Mouse (Mus musculus): ENCODE measurements around the gene 4930568D16Rik. TPM values are rescaled to one million over a fixed set of nuclear protein-coding genes. Genes with fewer than 3 reads are reported as not detected.

The 4930568D16Rik gene
- total RNA-seq (2014; rRNA removed) (not detected in 2 replicates), polyA plus RNA-seq (2012; rRNA removed) (not detected in 2 replicates)

GRCm38 (mm10) chr2:35367629-35368028, at the start of gene 4930568D16Rik:
TSS of gene 4930568D16Rik (minus strand) at chr2:35367729.
- no peaks in the 10 kb centered on the region for H3K27me3 ChIP-seq (ENCODE audit: control insufficient read depth, insufficient read depth, low read length)
- H3K9ac ChIP-seq (ENCODE audit: low read depth, low read length): no peak within 1 kb of the TSS
- H3K4me1 ChIP-seq (ENCODE audit: control insufficient read depth, insufficient read depth, low read length): no peaks in the 10 kb centered on the region
- H3K4me3 ChIP-seq (ENCODE audit: insufficient read depth, low read depth, low read length): no peak within 1 kb of the TSS
- no peaks in the 10 kb centered on the region for H3K36me3 ChIP-seq (ENCODE audit: control insufficient read depth, insufficient read depth, low read length)
- TF ChIP-seq CTCF (IDR thresholded peaks at IDR 0.05; ENCODE audit: low read depth, low read length): no peak
- TF ChIP-seq POLR2A (IDR thresholded peaks at IDR 0.05; ENCODE audit: extremely low read depth, insufficient read depth, low read length): no peak
- DNase-seq (ENCODE audit: extremely low read depth, low read depth, low spot score): no peak
- 71% methylated on average over 2 of the region's 2 CpGs for WGBS
- H3K79me2 ChIP-seq (ENCODE audit: control insufficient read depth, insufficient read depth, low read length): no peaks in the 10 kb centered on the region
- H3K27ac ChIP-seq (replicated peaks; ENCODE audit: insufficient read depth, low read depth, low read length): no peak within 1 kb of the TSS

GRCm38 (mm10) chr2:35417231-35417630, 49.7 kb upstream of the 4930568D16Rik start:
- Histone ChIP-seq H3K36me3 (ENCODE audit: control insufficient read depth, insufficient read depth, low read length) (no peaks in the 10 kb centered on the region; the same call in 1 of the 2 replicates), H3K27ac (replicated peaks; ENCODE audit: insufficient read depth, low read depth, low read length) (no peak overlapping the region), H3K79me2 (ENCODE audit: control insufficient read depth, insufficient read depth, low read length) (no peaks in the 10 kb centered on the region), H3K4me1 (ENCODE audit: control insufficient read depth, insufficient read depth, low read length) (no peaks in the 10 kb centered on the region), H3K4me3 (ENCODE audit: insufficient read depth, low read depth, low read length) (no peak overlapping the region), H3K27me3 (ENCODE audit: control insufficient read depth, insufficient read depth, low read length) (no peaks in the 10 kb centered on the region), H3K9ac (ENCODE audit: low read depth, low read length) (no peak overlapping the region)
- 75% methylated on average over 1 of the region's 1 CpGs for whole genome bisulfite sequencing
- no peak for DNase-seq (ENCODE audit: extremely low read depth, low read depth, low spot score)
- TF ChIP-seq CTCF (IDR thresholded peaks at IDR 0.05; ENCODE audit: low read depth, low read length) (no peak), POLR2A (IDR thresholded peaks at IDR 0.05; ENCODE audit: extremely low read depth, insufficient read depth, low read length) (no peak)

- H3K9ac ChIP-seq (ENCODE audit: low read depth, low read length): no peak overlapping the region
- H3K4me3 ChIP-seq (ENCODE audit: insufficient read depth, low read depth, low read length): no peak overlapping the region
- H3K27me3 ChIP-seq (ENCODE audit: control insufficient read depth, insufficient read depth, low read length): no peaks in the 10 kb centered on the region
- WGBS: 82% methylated on average over 6 of the region's 6 CpGs
- DNase-seq (ENCODE audit: extremely low read depth, low read depth, low spot score): no peak
- no peaks in the 10 kb centered on the region; the same call in 1 of the 2 replicates for H3K36me3 ChIP-seq (ENCODE audit: control insufficient read depth, insufficient read depth, low read length)
- H3K79me2 ChIP-seq (ENCODE audit: control insufficient read depth, insufficient read depth, low read length): no peaks in the 10 kb centered on the region
- H3K4me1 ChIP-seq (ENCODE audit: control insufficient read depth, insufficient read depth, low read length): no peaks in the 10 kb centered on the region
- no peak for TF ChIP-seq CTCF (IDR thresholded peaks at IDR 0.05; ENCODE audit: low read depth, low read length)
- no peak overlapping the region for H3K27ac ChIP-seq (replicated peaks; ENCODE audit: insufficient read depth, low read depth, low read length)
Measured at GRCm38 (mm10) chr2:35416473-35416872, 48.9 kb upstream of the 4930568D16Rik start.

GRCm38 (mm10) chr2:35412810-35413209, 45.3 kb upstream of the 4930568D16Rik start:
- no peak overlapping the region for H3K9ac ChIP-seq (ENCODE audit: low read depth, low read length)
- no peaks in the 10 kb centered on the region for H3K36me3 ChIP-seq (ENCODE audit: control insufficient read depth, insufficient read depth, low read length)
- H3K4me1 ChIP-seq (ENCODE audit: control insufficient read depth, insufficient read depth, low read length): no peaks in the 10 kb centered on the region; the same call in 1 of the 2 replicates
- 84% methylated on average over 3 of the region's 3 CpGs for WGBS
- DNase-seq (ENCODE audit: extremely low read depth, low read depth, low spot score): no peak
- H3K27me3 ChIP-seq (ENCODE audit: control insufficient read depth, insufficient read depth, low read length): no peaks in the 10 kb centered on the region
- no peak for TF ChIP-seq POLR2A (IDR thresholded peaks at IDR 0.05; ENCODE audit: extremely low read depth, insufficient read depth, low read length)
- TF ChIP-seq CTCF (IDR thresholded peaks at IDR 0.05; ENCODE audit: low read depth, low read length): no peak
- H3K79me2 ChIP-seq (ENCODE audit: control insufficient read depth, insufficient read depth, low read length): no peaks in the 10 kb centered on the region
- no peak overlapping the region for H3K4me3 ChIP-seq (ENCODE audit: insufficient read depth, low read depth, low read length)
- H3K27ac ChIP-seq (replicated peaks; ENCODE audit: insufficient read depth, low read depth, low read length): no peak overlapping the region

GRCm38 (mm10) chr2:35412246-35412645, 44.7 kb upstream of the 4930568D16Rik start:
- no peaks in the 10 kb centered on the region for H3K27me3 ChIP-seq (ENCODE audit: control insufficient read depth, insufficient read depth, low read length)
- TF ChIP-seq POLR2A (IDR thresholded peaks at IDR 0.05; ENCODE audit: extremely low read depth, insufficient read depth, low read length) (no peak), CTCF (IDR thresholded peaks at IDR 0.05; ENCODE audit: low read depth, low read length) (no peak)
- H3K36me3 ChIP-seq (ENCODE audit: control insufficient read depth, insufficient read depth, low read length): no peaks in the 10 kb centered on the region
- no peak for DNase-seq (ENCODE audit: extremely low read depth, low read depth, low spot score)
- H3K79me2 ChIP-seq (ENCODE audit: control insufficient read depth, insufficient read depth, low read length): no peaks in the 10 kb centered on the region
- H3K27ac ChIP-seq (replicated peaks; ENCODE audit: insufficient read depth, low read depth, low read length): no peak overlapping the region
- H3K4me3 ChIP-seq (ENCODE audit: insufficient read depth, low read depth, low read length): no peak overlapping the region
- 79% methylated on average over 2 of the region's 2 CpGs for WGBS
- H3K9ac ChIP-seq (ENCODE audit: low read depth, low read length): no peak overlapping the region
- no peaks in the 10 kb centered on the region; the same call in 1 of the 2 replicates for H3K4me1 ChIP-seq (ENCODE audit: control insufficient read depth, insufficient read depth, low read length)

GRCm38 (mm10) chr2:35411640-35412190, 44.2 kb upstream of the 4930568D16Rik start:
- WGBS: 68% methylated on average over 10 of the region's 10 CpGs
- no peak for DNase-seq (ENCODE audit: extremely low read depth, low read depth, low spot score)
- no peak for TF ChIP-seq CTCF (IDR thresholded peaks at IDR 0.05; ENCODE audit: low read depth, low read length)
- no peak for TF ChIP-seq POLR2A (IDR thresholded peaks at IDR 0.05; ENCODE audit: extremely low read depth, insufficient read depth, low read length)
- no peaks in the 10 kb centered on the region for H3K36me3 ChIP-seq (ENCODE audit: control insufficient read depth, insufficient read depth, low read length)
- H3K4me3 ChIP-seq (ENCODE audit: insufficient read depth, low read depth, low read length): no peak overlapping the region
- no peaks in the 10 kb centered on the region for H3K27me3 ChIP-seq (ENCODE audit: control insufficient read depth, insufficient read depth, low read length)
- no peak overlapping the region for H3K27ac ChIP-seq (replicated peaks; ENCODE audit: insufficient read depth, low read depth, low read length)
- H3K79me2 ChIP-seq (ENCODE audit: control insufficient read depth, insufficient read depth, low read length): no peaks in the 10 kb centered on the region
- no peaks in the 10 kb centered on the region; the same call in 1 of the 2 replicates for H3K4me1 ChIP-seq (ENCODE audit: control insufficient read depth, insufficient read depth, low read length)
- H3K9ac ChIP-seq (ENCODE audit: low read depth, low read length): no peak overlapping the region
